Mouse (Mus musculus) induced T-regulatory cell, adult 2 months (primary cell): ENCODE results near the gene Aldh16a1.
"Not testable (repeated sequence)": the region's sequence is repeated elsewhere in the genome, so short reads cannot be mapped to it uniquely, and the experiment has no call there.

ENCODE experiments used
- DNase-seq: peaks from one replicate; pipeline ENCODE4 v3.0.0-alpha.2; 2012; ENCODE audit warnings: low read depth

Aldh16a1 gene

DNA sequence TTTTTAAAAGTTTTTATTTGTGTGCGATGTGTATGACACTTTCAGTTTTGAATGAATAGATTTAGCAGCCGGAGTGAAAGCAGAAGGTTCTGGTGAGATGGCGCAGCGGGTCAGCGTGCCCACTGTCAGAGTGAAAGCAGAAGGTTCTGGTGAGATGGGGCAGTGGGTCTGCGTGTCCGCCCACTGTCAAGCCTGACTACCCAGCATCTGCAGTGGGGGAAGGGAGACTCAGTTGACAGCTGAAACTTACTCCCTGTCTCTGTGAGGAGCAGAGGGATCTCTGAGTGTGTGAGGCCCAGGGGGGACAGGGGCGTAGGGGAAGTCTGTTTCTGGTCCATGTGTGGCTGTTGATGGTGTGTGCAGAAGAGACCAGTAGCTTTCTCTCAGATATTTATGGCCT, 36.8 kb downstream of the Aldh16a1 start:
- DNase-seq: no peak

DNA sequence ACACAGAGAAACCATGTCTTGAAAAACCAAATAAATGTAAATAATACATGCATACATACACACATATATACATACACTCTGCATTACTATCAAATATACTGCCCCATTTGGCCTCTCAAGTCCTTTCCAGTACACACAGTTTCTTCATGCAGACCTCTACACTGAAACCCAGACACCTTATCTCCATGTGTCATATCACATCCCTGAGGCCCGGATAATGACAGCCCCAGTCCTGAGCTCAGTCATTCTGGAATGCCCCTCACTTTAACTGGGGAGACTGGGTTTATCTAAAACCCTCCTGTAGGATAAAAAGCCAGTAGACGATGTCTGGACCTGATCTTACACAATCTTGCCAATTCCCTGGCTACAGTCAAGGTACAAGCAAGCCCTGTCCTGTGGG, 40.9 kb downstream of the Aldh16a1 start:
- no peak for DNase-seq

DNA sequence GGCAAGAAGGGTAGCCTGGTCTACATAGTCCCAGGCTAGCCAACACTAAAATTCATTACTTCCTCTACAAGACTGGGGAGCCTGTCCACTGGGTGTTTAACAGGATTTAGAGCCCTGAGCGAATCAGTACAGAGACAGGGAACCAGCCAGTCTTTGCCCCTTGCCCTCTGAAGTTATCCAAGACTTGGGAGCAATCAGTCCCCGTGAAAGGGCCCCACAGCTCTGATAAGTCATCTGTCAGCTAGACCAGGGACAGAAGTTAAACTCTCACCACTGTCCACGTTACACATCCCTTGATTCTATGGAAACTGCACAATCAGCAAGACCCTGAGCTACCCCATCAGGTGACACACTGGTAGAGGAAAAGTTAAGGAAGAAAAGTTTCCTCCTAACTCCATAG, 41.9 kb downstream of the Aldh16a1 start:
- no peak for DNase-seq

DNA sequence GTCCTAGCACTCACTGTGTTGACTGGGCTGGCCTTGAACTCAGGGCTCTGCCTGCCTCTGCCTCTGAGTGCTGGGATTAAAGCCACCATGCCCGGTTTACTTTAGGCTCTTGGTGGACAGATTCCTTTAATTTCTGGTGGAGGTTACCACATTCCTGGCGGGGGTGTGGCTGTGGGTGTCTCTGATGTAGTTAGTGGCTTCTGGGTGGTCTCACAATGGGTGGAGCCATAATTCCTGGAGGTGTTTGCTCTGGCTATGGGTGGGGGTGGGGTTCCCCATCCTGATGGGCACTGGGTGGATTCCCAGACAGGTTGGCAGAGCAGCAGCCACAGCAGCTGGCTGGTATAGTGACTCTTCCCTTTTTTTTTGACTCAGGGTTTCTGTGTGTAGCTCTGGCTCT, 42.4 kb downstream of the Aldh16a1 start:
- DNase-seq: no peak

DNA sequence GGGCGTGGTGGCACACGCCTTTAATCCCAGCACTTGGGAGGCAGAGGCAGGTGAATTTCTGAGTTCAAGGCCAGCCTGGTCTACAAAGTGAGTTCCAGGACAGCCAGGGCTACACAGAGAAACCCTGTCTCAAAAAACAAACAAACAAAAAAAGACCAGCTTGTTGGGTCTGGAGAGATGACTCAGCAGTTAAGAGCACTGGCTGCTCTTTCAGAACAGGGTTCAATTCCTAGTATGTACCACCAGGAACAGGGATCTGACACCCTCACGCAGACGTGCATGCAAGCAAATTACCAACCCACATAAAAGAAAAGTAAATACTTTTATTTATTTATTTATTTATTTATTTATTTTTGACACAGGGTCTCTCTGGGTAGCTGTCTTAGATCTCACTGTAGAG, 44.3 kb downstream of the Aldh16a1 start:
- not testable (repeated sequence) for DNase-seq

DNA sequence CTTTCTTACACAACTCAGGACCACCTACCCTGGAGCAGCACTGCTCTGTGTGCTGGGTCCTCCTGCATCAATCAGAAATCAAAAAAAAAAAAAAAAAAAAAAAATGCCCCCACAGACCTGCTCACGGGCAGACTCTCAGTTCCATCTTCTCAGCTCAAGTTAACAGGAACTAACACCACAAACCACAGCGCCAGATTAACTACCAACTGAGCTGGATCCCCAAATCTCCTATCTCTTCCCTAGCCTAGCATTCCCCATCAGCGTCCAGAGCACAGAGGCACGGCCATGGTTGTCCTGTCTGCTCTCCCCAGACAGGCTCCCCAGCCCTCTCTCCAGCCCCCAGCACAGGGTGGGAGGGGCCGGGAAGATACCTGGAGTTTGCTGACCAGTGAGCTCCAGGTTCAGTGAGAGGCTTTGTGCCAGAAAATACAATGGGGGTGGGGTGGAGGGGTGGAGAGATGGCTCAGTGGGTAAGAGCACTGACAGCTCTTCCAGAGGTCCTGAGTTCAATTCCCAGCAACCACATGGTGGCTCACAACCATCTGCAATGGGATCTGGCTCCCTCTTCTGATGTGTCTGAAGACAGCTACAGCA, 47.2 kb downstream of the Aldh16a1 start:
- no peak for DNase-seq

DNA sequence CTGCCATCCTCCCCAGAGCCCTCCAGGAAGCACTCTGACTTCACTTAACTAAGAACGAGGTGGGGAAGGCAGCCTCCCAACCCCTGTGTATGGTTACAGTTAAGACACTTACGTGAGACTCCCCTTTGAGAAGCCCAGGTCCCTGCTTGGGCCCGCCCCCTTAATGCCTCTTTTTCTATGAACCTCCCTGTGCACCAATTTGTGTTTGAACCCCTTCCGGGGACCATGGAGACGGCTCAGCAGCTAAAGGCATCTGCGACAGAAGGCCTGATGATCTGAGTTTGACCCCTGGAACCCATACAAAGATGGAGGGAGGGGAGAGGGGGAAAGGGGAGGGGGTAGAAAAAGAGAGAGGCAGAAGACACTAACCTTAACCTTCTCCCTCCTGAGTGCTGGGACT, 47.9 kb downstream of the Aldh16a1 start:
- no peak for DNase-seq

DNA sequence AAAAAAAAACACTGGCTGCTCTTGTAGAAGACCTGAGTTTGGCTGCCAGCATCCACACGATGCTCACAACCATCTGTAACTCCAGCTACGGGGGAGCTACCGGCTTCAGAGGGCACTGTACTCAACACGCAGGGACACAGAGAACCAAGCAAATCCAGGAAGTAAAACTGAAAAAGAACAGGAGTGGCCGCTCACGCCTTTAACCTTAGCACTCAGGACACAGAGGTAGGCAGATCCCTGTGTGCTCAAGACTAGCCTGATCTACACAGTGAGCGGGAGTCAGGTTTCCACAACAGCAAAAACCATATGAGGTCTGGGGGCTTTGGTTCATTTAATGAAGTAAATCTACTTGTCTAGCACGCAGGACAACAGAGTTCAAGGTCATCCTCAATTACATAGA, 48.9 kb downstream of the Aldh16a1 start:
- DNase-seq: no peak

DNA sequence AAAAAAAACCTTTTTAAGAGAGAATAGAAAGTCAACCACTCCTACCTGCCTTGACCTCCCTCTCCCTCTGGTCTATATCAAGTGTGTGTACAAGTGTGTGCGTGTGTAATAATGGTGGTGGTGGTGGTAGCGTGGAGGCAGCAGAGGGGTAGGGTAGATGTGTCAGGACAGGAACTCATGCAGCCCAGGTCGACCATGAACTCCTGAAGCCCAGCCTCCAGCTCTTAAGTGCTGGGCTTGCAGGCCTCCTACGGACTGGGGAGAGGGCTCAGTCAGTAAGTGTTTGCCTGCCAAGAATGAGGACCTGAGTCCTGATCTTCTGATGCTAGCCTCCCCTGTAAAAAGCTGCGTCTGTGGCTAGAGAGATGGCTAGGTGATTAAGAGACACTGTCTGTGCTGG, 49.4 kb downstream of the Aldh16a1 start:
- no peak for DNase-seq

DNA sequence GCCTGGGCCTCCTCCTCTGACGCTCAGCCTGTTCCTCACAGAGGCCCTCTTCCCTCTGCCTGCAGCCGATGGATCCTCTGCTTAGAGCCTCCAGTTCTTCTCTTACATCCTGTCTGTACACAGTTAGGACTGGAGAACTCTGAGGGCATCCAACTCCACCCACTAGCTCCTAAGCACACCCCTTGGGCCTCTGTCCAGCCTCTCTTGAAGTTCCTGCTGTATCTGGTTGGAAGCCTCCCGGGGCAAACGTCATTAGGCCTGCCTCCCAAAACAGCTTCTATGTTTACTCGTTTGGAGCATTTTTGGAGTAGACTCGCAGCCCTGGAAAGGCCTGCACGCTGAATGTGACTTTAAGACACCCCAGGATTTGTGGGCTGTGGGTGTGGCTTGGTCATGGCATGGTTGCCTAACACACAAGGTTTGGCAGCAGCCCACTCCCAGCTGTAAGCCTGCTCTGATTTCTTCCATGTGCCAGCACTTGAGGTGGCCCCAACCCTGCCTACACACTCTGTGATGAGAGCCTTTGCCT, 50.7 kb downstream of the Aldh16a1 start, which contains the start of gene Fcgrt:
Gene Fcgrt (minus strand): TSS at position 200 of the 529 bp plus-strand sequence.
- DNase-seq: no peak

DNA sequence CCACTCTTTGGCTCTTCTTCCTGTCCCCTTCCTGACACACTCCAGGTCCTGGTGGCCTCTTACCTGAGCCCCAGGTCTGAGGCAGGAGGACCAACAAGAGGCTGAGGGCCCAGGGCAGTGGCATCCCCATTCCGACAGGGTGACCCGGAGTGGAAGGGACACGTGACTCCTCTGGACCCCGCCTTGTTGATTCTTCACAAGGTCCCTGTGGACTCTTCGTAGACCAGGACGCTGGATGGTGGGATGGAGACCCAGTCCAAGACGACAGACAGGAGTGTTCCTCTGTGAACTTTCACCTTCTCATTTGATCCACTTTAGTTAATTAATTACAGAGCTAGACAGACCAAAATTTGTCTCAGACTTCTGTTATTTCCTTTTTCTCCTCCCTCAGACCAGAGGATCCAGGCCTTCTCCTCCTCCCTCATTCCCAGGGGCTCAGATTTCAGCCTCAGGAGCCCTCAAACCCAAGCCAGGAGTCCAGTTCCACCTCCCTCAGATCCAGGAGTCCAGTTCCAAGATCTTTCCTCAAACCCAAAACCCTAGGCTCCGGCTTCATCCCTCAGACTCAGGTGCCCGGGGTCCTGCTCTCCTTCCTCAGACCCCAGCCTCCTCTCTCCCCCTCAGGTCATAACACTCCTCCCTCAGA, 51.3 kb downstream of the Aldh16a1 start:
- no peak for DNase-seq

DNA sequence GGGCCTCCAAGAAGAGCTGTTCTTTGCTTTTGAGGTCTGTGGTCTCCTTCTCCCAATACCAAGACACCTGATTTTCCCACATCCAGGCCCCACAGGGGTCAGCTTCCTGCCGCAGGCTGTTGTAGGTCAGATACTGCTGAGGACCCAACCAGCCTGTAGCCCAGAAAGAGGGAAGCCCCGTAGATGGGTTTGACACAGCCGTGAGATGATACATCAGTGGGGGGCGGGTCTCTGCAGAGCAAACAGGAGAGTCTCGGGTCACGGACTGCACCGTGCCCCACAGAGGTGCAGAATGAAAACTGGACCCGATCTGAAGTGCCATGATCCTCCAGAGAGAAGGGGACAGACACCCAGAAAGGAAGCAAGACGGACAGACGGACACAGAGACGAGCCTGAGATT, 51.9 kb downstream of the Aldh16a1 start:
- no peak for DNase-seq

DNA sequence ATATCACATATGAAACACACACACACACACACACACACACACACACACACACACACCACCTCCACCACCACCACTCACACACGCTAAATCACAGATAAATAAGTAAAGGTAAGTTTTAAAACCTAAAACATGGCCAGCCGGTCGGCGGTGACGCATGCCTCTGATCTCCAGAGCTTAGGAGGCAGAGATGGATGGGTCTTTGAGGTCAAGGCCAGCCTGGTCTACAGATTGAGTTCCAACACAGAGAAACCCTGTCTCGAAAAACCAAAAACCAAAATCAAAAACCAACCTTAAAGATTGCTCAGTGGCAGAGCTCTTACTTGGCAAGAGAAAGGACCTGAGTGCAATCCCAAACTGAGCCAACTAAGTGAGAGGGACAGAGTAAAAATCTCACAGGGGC, 54.3 kb downstream of the Aldh16a1 start:
- DNase-seq: no peak

DNA sequence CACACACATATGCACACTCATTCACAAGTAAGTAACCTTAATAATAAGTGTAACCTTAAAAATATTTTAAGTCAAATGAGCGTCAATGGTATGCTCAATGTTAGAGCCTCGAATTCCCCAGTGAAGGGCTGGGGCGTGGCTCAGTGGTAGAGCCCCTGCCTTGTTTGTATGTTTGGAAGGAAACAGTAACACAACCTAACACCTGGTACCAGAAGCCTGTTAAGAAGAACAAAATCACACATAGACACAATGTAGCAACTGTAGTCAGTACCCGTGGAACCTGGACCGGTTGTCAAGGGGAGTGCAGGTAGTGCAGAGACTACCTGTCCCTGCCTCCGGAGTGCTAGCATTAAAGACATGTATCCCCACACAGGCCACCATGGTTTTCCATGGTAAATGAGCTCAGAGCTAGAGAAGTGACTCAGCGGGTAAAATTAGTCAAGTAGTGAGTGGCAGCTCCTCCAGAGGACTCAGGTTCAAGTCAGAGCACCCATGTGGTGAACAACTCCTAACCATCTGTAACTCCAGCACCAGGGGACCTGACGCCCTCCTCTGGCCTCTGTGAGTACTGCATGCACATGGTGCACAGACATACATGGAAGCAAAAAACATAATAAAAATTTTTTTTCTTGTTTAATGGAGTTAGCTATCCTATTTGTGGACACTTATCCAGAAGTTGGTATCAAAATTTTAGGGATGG, 55.7 kb downstream of the Aldh16a1 start:
- DNase-seq: peak; percentile 62

DNA sequence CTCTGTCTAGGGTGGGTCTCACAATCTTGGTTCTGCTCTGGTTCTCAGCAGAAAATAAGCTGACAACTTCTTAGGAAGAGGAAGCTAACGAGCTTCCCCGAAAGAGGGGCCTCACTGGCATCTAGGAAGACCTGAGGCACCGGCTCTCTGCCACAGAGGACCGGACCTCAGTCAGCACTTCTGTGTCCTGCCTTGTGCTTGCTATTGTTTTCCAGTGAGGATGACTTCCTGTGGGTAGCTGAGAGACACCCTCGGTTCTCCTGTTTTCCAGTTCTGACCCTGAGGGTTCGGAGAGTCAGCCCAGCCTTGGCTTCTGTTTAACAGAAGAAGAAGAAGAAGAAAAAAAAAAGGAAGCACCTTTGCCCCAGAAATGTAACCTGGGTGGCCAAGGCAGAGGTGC, 56.9 kb downstream of the Aldh16a1 start:
- DNase-seq: no peak

DNA sequence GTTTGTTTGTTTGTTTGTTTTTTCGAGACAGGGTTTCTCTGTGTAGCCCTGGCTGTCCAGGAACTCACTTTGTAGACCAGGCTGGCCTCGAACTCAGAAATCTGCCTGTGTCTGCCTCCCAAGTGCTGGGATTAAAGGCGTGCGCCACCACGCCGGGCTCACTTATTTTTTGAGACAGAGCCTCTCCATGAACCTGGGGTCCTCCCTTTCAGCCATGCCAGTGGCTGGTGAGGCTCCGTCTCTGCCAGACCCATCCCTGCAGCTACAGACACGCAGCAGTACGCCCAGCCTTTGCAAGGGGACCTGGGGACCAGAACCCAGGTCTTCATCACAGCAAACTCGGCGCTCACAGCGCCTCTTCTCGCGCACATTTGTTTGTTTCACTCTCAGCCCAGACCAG, 58.4 kb downstream of the Aldh16a1 start:
- not testable (repeated sequence) for DNase-seq

DNA sequence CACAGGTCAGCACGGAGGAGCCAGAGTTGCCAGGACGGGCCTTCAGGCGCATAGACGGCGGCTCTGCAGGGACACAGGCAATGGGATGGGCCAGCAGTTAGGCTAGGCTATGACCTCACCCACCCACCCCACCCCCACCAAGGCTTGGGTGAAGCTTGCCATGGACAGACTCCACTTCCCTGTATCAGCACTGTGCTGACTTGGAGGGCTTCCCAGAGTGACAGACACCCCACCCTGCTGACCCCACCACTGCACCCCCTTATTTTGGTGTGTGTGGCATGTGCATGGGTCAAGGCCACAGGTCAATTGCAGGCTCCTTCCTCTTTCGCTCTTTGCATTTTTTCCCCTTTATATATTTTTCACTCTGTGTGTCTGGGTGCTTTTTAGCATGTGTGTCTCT, 59.0 kb downstream of the Aldh16a1 start:
- DNase-seq: no peak

DNA sequence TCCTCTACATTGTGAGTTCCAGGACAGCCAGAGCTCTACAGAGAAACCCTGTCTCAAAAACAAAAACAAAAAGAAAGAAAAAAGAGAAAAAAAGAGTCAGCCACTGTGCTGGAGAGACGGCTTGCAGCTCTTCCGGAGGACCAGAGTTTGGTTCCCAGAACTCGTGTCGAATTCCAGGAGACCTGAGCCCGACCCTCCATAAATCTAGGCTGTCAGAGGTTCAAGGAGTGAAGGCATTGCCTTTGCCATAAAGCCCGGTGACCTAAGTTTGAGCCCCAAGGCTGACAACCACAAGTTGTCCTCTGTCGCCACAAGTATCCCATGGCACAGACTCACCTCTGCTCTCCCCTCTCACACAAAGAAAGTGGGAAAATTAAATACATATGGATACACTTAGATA, 60.3 kb downstream of the Aldh16a1 start:
- no peak for DNase-seq

DNA sequence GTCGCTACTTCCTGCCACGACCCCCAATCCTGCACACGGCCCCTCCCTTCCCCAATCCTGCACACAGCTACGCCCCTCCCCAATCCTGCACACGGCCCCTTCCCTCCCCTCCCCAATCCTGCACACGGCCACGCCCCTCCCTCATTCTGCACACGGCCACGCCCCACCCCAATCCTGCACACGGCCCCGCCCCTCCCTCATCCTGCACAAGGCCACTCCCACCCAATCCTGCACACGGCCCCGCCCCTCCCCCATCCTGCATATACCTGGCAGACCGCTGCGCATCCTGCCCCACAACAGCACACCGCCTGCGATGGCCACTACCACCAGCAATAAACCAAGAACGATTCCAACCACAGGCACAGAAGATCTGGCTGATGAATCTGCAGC, 60.9 kb downstream of the Aldh16a1 start:
- DNase-seq: peak; percentile 68

DNA sequence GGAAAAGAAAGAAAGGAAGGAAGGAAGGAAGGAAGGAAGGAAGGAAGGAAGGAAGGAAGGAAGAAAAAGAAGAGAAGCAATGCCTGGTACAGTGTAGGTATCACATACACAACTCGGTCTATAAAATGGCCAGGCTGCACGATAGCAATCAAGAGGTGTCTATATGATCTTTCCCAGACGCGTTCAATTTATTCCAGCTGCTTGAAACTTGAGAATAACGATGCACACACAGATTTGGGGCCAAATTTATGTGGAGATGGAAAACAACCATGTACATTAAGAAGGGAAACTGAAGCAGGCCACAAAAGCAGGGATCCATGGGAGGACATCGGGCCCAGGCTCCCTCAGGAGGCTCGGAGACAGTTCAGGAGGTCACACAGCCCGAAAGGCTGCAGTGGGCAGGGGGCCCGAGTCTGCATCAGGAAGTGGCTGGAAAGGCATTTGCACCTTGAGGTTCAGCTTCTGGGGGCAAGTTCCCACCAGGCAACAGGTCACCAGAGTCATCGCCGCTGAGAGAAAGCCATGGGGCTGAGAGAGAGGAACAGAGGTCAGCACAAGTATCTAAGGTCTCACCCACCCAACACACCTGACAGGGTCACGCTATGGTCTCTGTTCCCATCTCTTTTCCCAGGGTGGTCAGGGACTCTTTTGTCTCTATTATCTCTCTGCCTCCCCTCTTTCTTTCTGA, 61.4 kb downstream of the Aldh16a1 start:
- peak; percentile 15 for DNase-seq

DNA sequence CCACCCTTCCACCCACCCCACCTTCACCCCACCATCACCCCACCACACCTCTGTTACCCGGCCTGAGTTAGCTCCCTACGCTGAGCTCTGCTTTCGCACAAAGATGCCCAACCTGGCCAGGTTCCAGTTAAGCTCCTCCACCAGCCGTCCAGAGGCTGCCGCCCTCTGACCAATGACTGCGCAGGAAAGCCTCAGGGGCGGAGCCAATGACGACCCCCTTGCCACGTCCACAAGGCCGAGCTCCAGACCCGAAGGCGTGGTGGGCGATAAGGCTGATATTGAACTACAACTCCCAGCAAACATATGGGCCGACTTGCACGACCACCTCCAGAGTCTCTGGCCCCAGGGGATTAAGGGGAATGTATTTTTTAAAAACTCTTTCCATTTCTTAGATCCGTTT, 62.3 kb downstream of the Aldh16a1 start, which contains the start of gene Rcn3:
Gene Rcn3 (minus strand): TSS at position 174 of the 400 bp plus-strand sequence.
- no peak for DNase-seq
